9 mouse cellular contexts compared by ENCODE assay signal in the genomic region with DNA sequence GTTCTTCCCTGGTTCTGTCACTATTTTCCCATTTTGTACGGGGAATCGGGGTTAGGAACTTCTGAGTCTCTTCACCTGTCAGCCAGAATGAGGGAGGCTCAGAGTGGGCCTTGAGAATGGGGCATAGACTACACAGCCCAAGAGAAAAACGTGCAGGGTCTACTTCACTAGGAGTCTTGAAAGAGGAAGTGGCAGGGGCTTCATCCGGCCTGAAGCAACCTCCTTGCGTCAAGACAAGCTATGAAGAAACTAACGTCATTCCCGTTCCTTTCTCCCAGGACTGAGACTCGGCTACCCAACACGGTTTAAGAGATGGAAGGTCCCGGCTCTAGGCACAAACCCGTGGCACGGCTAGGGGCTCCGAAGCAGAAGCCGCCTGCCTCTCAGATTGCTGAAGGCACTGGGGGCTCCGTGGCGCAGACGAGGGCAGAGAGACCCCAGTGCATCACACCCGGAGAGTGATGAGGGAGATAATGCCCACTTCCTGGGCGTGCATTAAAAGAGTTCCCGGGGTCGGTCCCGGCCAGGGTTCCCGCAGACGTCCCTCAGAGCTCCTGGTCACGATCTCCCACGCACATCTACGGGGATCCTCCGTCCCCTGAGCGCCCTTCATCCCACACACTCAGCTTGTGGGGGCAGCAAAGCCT. TPM values are rescaled to one million over a fixed set of nuclear protein-coding genes. Genes with fewer than 3 reads are reported as not detected.
DNase-seq lines count a peak whose midpoint lies in the region; ATAC-seq lines count a peak whose summit lies in the region.
"Had no signal": no experiment of that assay in that cellular context is flagged by ENCODE, and none has a peak within 500 bp of the region (broad histone marks: within the 10 kb centered on the region; RNA-seq: fewer than 3 reads in every experiment).

No protein-coding gene starts in this region.

- peak; percentile 23 for DNase-seq in spleen, adult 12 weeks (ENCODE audit: low spot score)
- no peak for DNase-seq in spleen, adult 18-20 months
- DNase-seq in embryo, embryonic 10.5 days (ENCODE audit: low spot score): peak; percentile 63
- peak; percentile 40 to 68 for DNase-seq in spleen, postnatal 10 days (ENCODE audit: low spot score in 2 of 2)
- no peak for DNase-seq in retina, postnatal 1 day
- DNase-seq in left cerebral cortex, postnatal 36 days (ENCODE audit: low spot score in 2 of 2): no peak

- H3K27me3 ChIP-seq in hindbrain, embryonic 12.5 days: no peaks in the 10 kb centered on the region
- no peaks in the 10 kb centered on the region for H3K27me3 ChIP-seq in lung, embryonic 15.5 days

- peak overlapping the region; percentile 85 for H3K9ac ChIP-seq in hindbrain, embryonic 12.5 days
- H3K9ac ChIP-seq in lung, embryonic 15.5 days: peak overlapping the region; percentile 83

- peak overlapping the region; percentile 85 for H3K4me3 ChIP-seq in hindbrain, embryonic 12.5 days
- peak overlapping the region; percentile 82 for H3K4me3 ChIP-seq in lung, embryonic 15.5 days

- H3K4me1 ChIP-seq in hindbrain, embryonic 12.5 days: peaks cover 24% of the 10 kb centered on the region
- peaks cover 33% of the 10 kb centered on the region for H3K4me1 ChIP-seq in lung, embryonic 15.5 days

- 0 out of 2 replicates have a peak, but pooled peaks cover 2% of the 10 kb centered on the region for H3K36me3 ChIP-seq in hindbrain, embryonic 12.5 days
- H3K36me3 ChIP-seq in lung, embryonic 15.5 days: no peaks in the 10 kb centered on the region

- peak overlapping the region; percentile 69 for H3K4me2 ChIP-seq in hindbrain, embryonic 12.5 days (replicated peaks)
- H3K4me2 ChIP-seq in lung, embryonic 15.5 days: peak overlapping the region; percentile 84

- ATAC-seq in hindbrain, embryonic 12.5 days (ENCODE audit: low FRiP score): peak; percentile 52
- peak; percentile 43; the same call in 1 of the 2 replicates for ATAC-seq in lung, embryonic 15.5 days (ENCODE audit: borderline replicate concordance, extremely low read depth, low FRiP score, low TSS enrichment)

- WGBS in hindbrain, embryonic 12.5 days: under 1% methylated on average over 29 of the region's 29 CpGs
- WGBS in lung, embryonic 15.5 days: under 1% methylated on average over 29 of the region's 29 CpGs

- no peaks in the 10 kb centered on the region for H3K9me3 ChIP-seq in hindbrain, embryonic 12.5 days (replicated peaks)
- no peaks in the 10 kb centered on the region for H3K9me3 ChIP-seq in lung, embryonic 15.5 days

- intact Hi-C loops in left cerebral cortex, postnatal 36 days (cut with DNase I): no loop called here

- peak overlapping the region; percentile 84 for H3K27ac ChIP-seq in hindbrain, embryonic 12.5 days
- peak overlapping the region; percentile 97 for H3K27ac ChIP-seq in lung, embryonic 15.5 days

RNA-seq across cellular contexts. Expression of a gene that starts 0.5 kb away (rescaled TPM):
- polyA plus RNA-seq in hindbrain, embryonic 12.5 days (2016; fragmentation: Nextera tagmentation; extraction: Ambion mirVana): 1.7 and 3.2 TPM in 2 replicates
- 0.86 TPM in 2 replicates for polyA plus RNA-seq in lung, embryonic 15.5 days (2015; fragmentation: Nextera tagmentation; extraction: Ambion mirVana)
- total RNA-seq in left cerebral cortex, postnatal 36 days (2021): under 1 TPM; 0.29 to 0.39 TPM
- total RNA-seq: heart, postnatal 36 days had no signal

RNA-seq across cellular contexts. Expression of a gene that starts 0.5 kb away (rescaled TPM):
- 16.1 and 16.6 TPM in 2 replicates for polyA plus RNA-seq in hindbrain, embryonic 12.5 days (2016; fragmentation: Nextera tagmentation; extraction: Ambion mirVana)
- 17.0 and 18.0 TPM in 2 replicates for polyA plus RNA-seq in lung, embryonic 15.5 days (2015; fragmentation: Nextera tagmentation; extraction: Ambion mirVana)
- 1 to 10 TPM in 1 of 2 experiments, under 1 TPM in 1; 0.95 to 1.1 TPM for total RNA-seq in left cerebral cortex, postnatal 36 days (2021)

RNA-seq across cellular contexts. Expression of a gene that starts 18.9 kb away (rescaled TPM):
- polyA plus RNA-seq in hindbrain, embryonic 12.5 days (2016; fragmentation: Nextera tagmentation; extraction: Ambion mirVana): 0.30 and 0.72 TPM in 2 replicates
- polyA plus RNA-seq in lung, embryonic 15.5 days (2015; fragmentation: Nextera tagmentation; extraction: Ambion mirVana): 0.11 and 0.32 TPM in 2 replicates
- total RNA-seq in left cerebral cortex, postnatal 36 days (2021): under 1 TPM; 0.29 to 0.30 TPM

RNA-seq across cellular contexts. Expression of a gene that starts 53.2 kb away (rescaled TPM):
- 0.96 and 1.3 TPM in 2 replicates for polyA plus RNA-seq in hindbrain, embryonic 12.5 days (2016; fragmentation: Nextera tagmentation; extraction: Ambion mirVana)
- polyA plus RNA-seq in lung, embryonic 15.5 days (2015; fragmentation: Nextera tagmentation; extraction: Ambion mirVana): 0.84 and 1.1 TPM in 2 replicates
- 1 to 10 TPM; 2.2 to 2.7 TPM for total RNA-seq in left cerebral cortex, postnatal 36 days (2021)

Comparison
In these comparisons a context has a peak if more than half of its experiments do, and no peak if none do; other contexts are left out.
1. DNase-seq: peak in spleen, adult 12 weeks (single experiment), embryo, embryonic 10.5 days (single experiment) and spleen, postnatal 10 days (2 of 2); none in spleen, adult 18-20 months (0 of 2), retina, postnatal 1 day (single experiment) and left cerebral cortex, postnatal 36 days (0 of 2).